Mouse (Mus musculus) kidney, postnatal 0 days (tissue): ENCODE data around the gene Rnasek. TPM values are rescaled to one million over a fixed set of nuclear protein-coding genes. Genes with fewer than 3 reads are reported as not detected.

ENCODE experiments used
- ATAC-seq: fragments of 200-750 bp; cut with Nextera tagmentation; replicated peaks from 2 replicates; pipeline ENCODE4 v1.8.0; 2017; ENCODE audit warnings: low read depth, moderate number of reproducible peaks, moderate TSS enrichment, moderate library complexity; ENCODE audit not compliant: low FRiP score
- DNase-seq: peaks from one replicate; pipeline ENCODE4 v3.0.0-alpha.2; 2016; ENCODE audit warnings: low spot score
- H3K27ac ChIP-seq: fragments of 300-500 bp; sonication (generic); 2 replicates; pipeline ENCODE4 v1.5.1; 2014; ENCODE audit warnings: mild to moderate bottlenecking
- H3K27me3 ChIP-seq: fragments of 300-500 bp; sonication (generic); 2 replicates; pipeline ENCODE4 v1.6.1; 2014; ENCODE audit warnings: low read length, mixed read lengths; ENCODE audit not compliant: insufficient read depth
- H3K36me3 ChIP-seq: fragments of 300-500 bp; sonication (generic); 2 replicates; pipeline ENCODE4 v1.6.1; 2014; ENCODE audit warnings: low read length, mixed read lengths; ENCODE audit not compliant: insufficient read depth
- H3K4me1 ChIP-seq: fragments of 300-500 bp; sonication (generic); replicated peaks from 2 replicates; pipeline ENCODE4 v1.6.1; 2014; ENCODE audit warnings: antibody characterized with exemption, low read length, mixed read lengths; ENCODE audit not compliant: insufficient read depth
- H3K4me2 ChIP-seq: fragments of 300-500 bp; sonication (generic); 2 replicates; pipeline ENCODE4 v1.6.1; 2014; ENCODE audit warnings: mild to moderate bottlenecking, low read length, moderate library complexity, mixed read lengths
- H3K4me3 ChIP-seq: fragments of 300-500 bp; sonication (generic); replicated peaks from 2 replicates; pipeline ENCODE4 v1.5.1; 2014; ENCODE audit warnings: low read depth, low read length
- H3K9ac ChIP-seq: fragments of 300-500 bp; sonication (generic); 2 replicates; pipeline ENCODE4 v1.6.1; 2014; ENCODE audit warnings: low read depth, low read length
- H3K9me3 ChIP-seq: fragments of 300-500 bp; sonication (generic); replicated peaks from 2 replicates; pipeline ENCODE4 v1.6.1; 2016; ENCODE audit warnings: low read length, inconsistent platforms, mixed read lengths
- CTCF ChIP-seq: IDR thresholded peaks from 2 replicates; pipeline ENCODE4 v1.5.1; 2016; ENCODE audit warnings: antibody characterized with exemption, low read depth, mild to moderate bottlenecking, moderate library complexity
- WGBS: fragments of 180-500 bp; shearing (Covaris S2); extraction: QIAGEN DNeasy Blood & Tissue Kit; methylation state at CpG from one replicate; pipeline ENCODE4 v1.1.7; 2014; 5-methylcytosine and 5-hydroxymethylcytosine counted together
- polyA plus RNA-seq: library from polyadenylated mRNA; unstranded; fragments of >200 nt; fragmentation: Nextera tagmentation; extraction: Ambion mirVana; gene quantifications from 2 replicates; pipeline ENCODE4 v1.2.1, GENCODE M21; 2015

The Rnasek gene
- polyA plus RNA-seq, 1 experiment from 2014 or later, result 455 TPM

GRCm38 (mm10) chr11:70254337-70254736 is 14.7 kb upstream of the Rnasek start:
- DNase-seq (no peak), ATAC-seq (no peak)
- no peak for TF ChIP-seq CTCF
- 3% methylated on average over 18 of the region's 18 CpGs for WGBS
- H3K27me3 ChIP-seq, result 0 out of 2 replicates have a peak, but pooled peaks cover 14% of the 10 kb centered on the region
- no peaks in the 10 kb centered on the region for H3K9me3 ChIP-seq
- H3K4me3 ChIP-seq, result peak overlapping the region; percentile 33
- 0 out of 2 replicates have a peak overlapping the region, but pooled peaks have one; percentile 2 for H3K27ac ChIP-seq
- H3K4me1 ChIP-seq, result 0 out of 2 replicates have a peak, but pooled peaks cover 2% of the 10 kb centered on the region
- H3K36me3 ChIP-seq, result no peaks in the 10 kb centered on the region
- H3K4me2 ChIP-seq, result peak overlapping the region; percentile 61
- H3K9ac ChIP-seq, result no peak overlapping the region

DNA sequence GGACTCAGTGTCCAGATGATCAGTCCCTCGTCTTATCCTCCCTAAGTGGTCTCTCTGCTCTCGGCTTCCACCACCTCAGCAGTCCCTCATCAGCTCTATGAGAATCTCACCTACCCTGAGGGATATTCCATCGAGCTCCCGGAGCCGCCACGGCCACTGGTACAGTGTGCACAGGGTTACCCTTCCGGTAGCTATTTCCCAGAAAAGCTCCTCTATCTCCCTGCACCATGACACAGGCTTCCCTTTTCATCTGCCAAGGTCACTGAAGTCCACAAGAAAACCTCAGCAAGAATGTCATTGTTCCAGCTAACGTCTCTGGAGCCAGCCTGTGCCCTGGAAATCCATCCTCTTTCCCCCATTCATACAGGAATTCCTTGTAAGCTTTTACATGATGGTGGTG is 12.2 kb upstream of the Rnasek start:
- Histone ChIP-seq H3K9ac (no peak overlapping the region), H3K36me3 (no peaks in the 10 kb centered on the region), H3K4me2 (no peak overlapping the region), H3K27me3 (0 out of 2 replicates have a peak, but pooled peaks cover 14% of the 10 kb centered on the region), H3K4me3 (no peak overlapping the region), H3K27ac (no peak overlapping the region), H3K4me1 (0 out of 2 replicates have a peak, but pooled peaks cover 2% of the 10 kb centered on the region), H3K9me3 (no peaks in the 10 kb centered on the region)
- 71% methylated on average over 8 of the region's 8 CpGs for WGBS
- ATAC-seq (no peak), DNase-seq (no peak)
- no peak for TF ChIP-seq CTCF

DNA sequence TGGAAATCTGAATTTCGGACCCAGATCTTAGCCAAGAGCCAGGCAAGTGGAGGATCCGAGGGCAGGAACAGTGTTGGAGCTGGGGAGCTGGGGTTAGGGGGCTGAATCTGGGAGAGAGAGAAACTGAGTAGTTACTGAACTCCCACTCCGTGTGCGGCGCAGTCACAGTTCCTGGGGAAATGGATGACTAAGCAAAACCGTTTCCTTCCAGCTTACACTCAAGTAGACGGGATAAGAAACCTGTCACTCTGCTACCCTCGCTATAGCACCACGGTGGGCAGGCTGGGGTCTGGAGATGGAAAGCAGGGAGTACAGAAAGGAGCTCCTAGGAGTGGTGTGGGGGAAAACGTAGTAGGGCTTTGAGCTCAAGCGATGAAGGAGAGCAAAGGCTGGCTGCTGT is 10.5 kb upstream of the Rnasek start:
- 0 out of 2 replicates have a peak, but pooled peaks cover 2% of the 10 kb centered on the region for H3K4me1 ChIP-seq
- H3K4me3 ChIP-seq, result no peak overlapping the region
- H3K9ac ChIP-seq, result no peak overlapping the region
- ATAC-seq, result no peak
- 67% methylated on average over 11 of the region's 11 CpGs for WGBS
- DNase-seq, result no peak
- H3K4me2 ChIP-seq, result no peak overlapping the region
- H3K9me3 ChIP-seq, result no peaks in the 10 kb centered on the region
- TF ChIP-seq CTCF, result no peak
- 0 out of 2 replicates have a peak, but pooled peaks cover 14% of the 10 kb centered on the region for H3K27me3 ChIP-seq
- no peak overlapping the region for H3K27ac ChIP-seq
- no peaks in the 10 kb centered on the region for H3K36me3 ChIP-seq

- H3K36me3 ChIP-seq, result no peaks in the 10 kb centered on the region
- H3K27me3 ChIP-seq, result no peaks in the 10 kb centered on the region
- no peaks in the 10 kb centered on the region for H3K9me3 ChIP-seq
- H3K27ac ChIP-seq, result no peak overlapping the region
- DNase-seq (peak; percentile 72), ATAC-seq (no peak)
- peak; percentile 95 for TF ChIP-seq CTCF
- H3K9ac ChIP-seq, result no peak overlapping the region
- no peak overlapping the region for H3K4me3 ChIP-seq
- H3K4me1 ChIP-seq, result no peaks in the 10 kb centered on the region
- WGBS, result 49% methylated on average over 9 of the region's 9 CpGs
- H3K4me2 ChIP-seq, result no peak overlapping the region
Measured at GRCm38 (mm10) chr11:70247136-70247845, 7.6 kb upstream of the Rnasek start.

DNA sequence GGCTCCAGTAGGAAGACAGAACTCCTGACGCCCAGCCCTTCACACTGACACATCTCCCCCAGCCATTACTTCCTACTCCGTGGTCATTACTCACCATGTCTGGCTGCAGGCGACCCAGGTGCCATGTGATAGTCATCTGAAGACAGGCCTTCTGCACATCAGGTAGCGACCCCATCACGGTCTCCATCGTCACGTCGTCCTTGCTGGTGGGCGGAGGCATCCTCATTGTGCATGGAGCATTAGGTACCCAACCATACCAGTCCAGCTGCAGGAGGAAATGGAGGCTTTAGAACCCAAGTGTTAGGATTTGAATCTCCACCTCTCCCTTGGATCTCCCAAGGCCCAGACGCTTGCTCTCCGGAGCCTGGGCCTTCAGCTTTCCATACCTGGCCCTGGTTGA is 2.9 kb upstream of the Rnasek start:
- ATAC-seq (no peak), DNase-seq (no peak)
- Histone ChIP-seq H3K4me1 (peaks cover 7% of the 10 kb centered on the region), H3K9me3 (no peaks in the 10 kb centered on the region), H3K9ac (no peak overlapping the region), H3K36me3 (no peaks in the 10 kb centered on the region), H3K27ac (no peak overlapping the region), H3K4me2 (no peak overlapping the region), H3K4me3 (no peak overlapping the region), H3K27me3 (no peaks in the 10 kb centered on the region)
- WGBS, result 65% methylated on average over 11 of the region's 11 CpGs
- no peak for TF ChIP-seq CTCF

DNA sequence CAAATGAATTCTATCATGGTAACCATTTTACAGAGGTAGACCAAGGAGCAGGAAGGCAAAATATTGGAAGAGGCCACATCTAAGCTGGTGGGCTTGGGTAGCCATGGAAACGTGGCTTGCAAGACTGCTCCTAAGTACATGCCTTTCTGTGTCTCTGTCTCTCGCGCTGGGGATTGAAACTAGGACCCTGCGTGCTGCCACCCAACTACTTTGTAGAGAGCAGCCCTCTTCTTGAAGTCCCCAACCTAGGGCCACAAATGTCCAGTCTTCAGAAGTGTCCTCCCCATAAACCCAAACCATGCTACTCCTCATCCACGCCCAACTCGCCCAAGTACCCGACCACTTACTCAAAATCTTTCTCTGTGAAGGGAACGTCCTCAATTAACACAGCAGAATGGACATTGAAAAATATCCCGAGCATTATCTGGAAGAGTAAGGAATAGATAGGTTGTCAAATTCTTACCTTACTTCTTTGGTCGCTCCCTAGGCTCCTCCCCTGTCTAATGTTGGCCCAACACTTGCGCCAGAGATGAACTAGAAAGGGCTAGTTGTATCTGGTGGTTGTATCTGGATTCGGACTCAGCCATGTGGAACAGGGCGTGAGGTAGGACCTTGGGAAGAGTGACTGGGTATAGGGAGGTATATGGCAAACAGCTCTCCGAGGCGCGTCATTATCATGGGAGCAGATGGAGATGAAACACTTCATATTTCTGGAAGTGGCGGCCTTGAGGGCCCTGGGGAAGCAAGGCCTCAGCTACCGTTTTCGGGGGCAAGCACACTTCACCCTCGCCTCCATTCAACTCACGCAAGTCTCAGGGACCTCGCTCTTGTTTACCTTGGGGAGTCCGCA is 826 bp downstream of the Rnasek start:
- peaks cover 10% of the 10 kb centered on the region; the same call in 1 of the 2 replicates for H3K36me3 ChIP-seq
- peak overlapping the region; percentile 95 for H3K27ac ChIP-seq
- H3K27me3 ChIP-seq, result no peaks in the 10 kb centered on the region
- peak; percentile 8; the same call in 1 of the 2 replicates for ATAC-seq
- H3K9ac ChIP-seq, result peak overlapping the region; percentile 73
- no peak for DNase-seq
- peak overlapping the region; percentile 71 for H3K4me3 ChIP-seq
- H3K9me3 ChIP-seq, result no peaks in the 10 kb centered on the region
- no peak for TF ChIP-seq CTCF
- peaks cover 19% of the 10 kb centered on the region for H3K4me1 ChIP-seq
- 15% methylated on average over 23 of the region's 23 CpGs for WGBS
- peak overlapping the region; percentile 93 for H3K4me2 ChIP-seq
